Mouse (Mus musculus) hindlimb bud, embryonic 11.5 days (tissue): ENCODE results near the gene Fads2.
"Not testable (repeated sequence)": the region's sequence is repeated elsewhere in the genome, so short reads cannot be mapped to it uniquely, and the experiment has no call there.

Experiments
- DNase-seq: peaks from one replicate; pipeline ENCODE4 v3.0.0-alpha.2; 2012; ENCODE audit warnings: low read depth, low spot score; ENCODE audit errors: extremely low spot score

Fads2 gene

GRCm38 (mm10) chr19:10101341-10102053 is at the start of gene Fads2:
Fads2 (minus strand) TSS chr19:10101746.
- no peak for DNase-seq

DNA sequence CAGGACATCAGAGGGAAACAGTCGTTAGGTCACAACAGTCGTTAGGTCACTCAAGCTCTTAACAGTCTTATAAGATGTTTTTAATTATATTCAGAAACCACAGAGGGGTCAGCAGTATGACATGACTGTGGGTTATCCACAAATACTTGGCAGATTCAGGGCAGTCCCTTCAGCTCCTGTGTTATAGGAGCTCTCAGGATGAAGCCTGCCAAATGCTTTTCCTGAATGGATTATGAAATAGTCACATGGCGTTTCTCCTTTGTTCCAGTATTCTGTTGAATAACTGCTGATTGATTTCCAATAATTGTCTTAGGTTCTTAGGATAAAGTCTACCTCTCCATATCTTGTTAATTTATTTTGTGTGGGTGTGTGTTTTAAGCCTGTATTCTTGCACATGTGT is 47.6 kb upstream of the Fads2 start:
- no peak for DNase-seq

DNA sequence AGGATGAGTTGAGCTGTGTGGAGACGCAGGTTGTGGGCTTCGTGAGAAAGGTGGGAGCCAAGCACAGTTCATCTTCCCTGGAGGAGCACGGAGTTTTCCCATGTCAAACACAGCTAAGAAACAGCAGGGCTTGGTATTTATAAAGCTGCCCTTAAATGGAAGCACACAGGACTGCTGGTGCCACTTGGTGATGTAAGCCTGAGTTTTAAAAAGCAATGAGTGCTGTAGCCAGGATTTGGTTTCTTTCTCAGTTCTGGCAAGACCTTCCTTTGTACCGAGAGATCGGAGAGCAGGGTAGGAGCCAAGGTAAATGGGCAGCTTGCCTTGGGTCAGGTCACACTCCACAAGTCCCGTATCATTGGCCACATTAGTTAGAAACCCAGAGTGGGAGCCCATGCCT is 47.0 kb upstream of the Fads2 start:
- no peak for DNase-seq

DNA sequence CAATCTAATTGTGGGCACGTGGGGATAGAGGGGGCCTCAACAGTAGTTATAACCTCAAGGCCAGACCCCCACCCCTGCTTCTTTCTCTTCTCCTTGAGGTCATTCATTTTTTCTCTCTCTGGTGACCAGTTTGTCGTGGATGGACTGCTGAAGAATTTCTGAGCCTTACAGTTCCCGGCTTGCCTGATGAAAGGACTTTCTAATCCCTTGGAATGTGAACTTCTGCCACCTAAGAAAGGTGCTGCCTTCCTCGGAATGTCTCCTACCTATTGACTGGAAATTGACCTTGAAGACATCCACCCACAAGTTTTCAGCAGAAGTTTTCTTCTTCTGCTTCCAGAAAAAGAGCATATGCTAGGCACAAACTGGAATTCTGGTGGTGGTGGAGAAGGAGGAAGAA is 42.9 kb upstream of the Fads2 start:
- no peak for DNase-seq

GRCm38 (mm10) chr19:10143667-10144066 is 42.1 kb upstream of the Fads2 start:
- no peak for DNase-seq

- DNase-seq: no peak
These were observed 38.2 kb upstream of the Fads2 start for GRCm38 (mm10) chr19:10139736-10140135.

DNA sequence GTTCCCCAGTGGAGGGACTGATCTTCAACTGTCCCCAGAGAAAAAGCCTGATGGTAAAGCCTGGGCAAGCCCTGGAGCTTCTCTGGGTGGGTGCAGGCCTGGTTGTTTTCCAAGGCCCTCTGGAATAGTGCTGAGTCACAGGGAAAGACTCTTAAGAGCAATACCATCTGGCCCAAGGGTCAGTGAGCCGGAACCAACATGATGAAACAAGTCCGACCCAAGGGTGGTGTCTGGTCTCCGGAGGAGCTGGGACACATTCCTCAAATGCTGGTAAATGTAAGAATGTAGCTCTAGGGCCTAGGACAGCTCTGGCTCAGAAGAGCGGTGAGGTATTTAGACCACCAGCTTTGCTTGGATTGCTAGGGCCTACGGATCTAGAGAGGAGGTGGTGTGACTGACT is 35.9 kb upstream of the Fads2 start:
- no peak for DNase-seq

GRCm38 (mm10) chr19:10134692-10135091 is 33.1 kb upstream of the Fads2 start:
- no peak for DNase-seq

- not testable (repeated sequence) for DNase-seq
These were observed 28.0 kb upstream of the Fads2 start for GRCm38 (mm10) chr19:10129547-10129946.

- DNase-seq: no peak
These were observed 25.1 kb upstream of the Fads2 start for GRCm38 (mm10) chr19:10126479-10127250.

DNA sequence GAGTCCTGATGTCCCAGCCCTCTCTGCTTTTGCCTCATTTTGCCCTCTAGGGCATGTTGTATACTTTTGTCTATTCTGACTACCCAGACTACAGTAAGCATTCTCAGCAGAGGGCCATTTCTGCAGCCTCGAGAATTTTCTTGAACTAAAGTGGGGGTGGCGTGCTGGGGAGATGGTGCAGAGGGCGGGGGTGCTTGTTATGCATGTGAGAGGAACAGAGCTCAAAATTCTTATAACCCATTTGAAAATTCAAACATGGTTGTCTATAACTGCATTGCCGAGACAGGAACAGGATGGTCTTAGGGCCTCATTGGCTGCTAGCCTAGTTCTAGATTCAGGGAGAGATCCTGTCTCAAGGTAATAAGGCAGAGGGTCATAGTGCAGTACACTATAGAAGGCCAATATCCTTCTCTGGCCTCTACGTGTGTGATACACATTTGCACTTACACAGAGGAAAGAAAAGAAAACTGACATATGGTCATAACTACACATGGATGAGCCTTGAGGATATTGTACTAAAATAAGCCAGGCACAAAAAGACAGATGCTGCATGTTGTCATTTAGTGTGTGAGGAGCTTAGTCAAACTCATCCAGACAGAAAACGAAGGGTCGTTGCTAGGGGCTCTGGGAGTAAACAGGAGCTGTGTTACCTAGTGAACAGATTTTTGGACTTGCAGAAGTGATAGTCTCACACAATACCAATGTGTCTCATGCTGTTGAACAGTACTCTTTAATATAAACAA is 22.5 kb upstream of the Fads2 start:
- DNase-seq: no peak

DNA sequence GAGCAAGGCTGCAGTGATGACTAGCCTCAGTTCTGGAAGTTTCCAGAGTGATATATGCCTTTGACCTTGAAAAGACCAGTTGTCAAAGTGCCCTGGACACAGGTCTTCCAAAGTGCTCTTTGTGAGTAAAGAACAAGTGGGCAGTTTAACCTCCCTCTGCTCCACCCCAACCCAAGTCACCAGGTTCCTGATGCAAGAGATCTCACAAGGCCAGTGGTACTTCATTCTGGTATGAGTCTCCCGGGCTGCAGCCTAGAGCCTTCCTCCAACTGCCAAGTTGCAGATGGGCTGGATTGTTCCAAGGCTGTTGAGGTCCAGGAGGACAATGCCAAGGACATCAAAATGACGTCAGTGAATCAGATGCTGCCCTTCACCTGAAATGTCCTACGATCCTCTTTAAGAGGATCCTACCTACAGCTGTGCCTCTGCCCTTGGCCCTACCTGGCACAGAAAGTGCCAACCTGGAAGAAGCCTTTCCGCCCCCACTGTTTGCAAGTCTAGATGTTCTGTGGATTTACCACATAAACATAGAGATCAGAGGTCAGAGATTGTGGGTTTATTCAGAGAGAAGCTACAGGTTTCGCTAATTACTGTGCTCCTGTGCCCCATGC is 20.6 kb upstream of the Fads2 start:
- no peak for DNase-seq

DNA sequence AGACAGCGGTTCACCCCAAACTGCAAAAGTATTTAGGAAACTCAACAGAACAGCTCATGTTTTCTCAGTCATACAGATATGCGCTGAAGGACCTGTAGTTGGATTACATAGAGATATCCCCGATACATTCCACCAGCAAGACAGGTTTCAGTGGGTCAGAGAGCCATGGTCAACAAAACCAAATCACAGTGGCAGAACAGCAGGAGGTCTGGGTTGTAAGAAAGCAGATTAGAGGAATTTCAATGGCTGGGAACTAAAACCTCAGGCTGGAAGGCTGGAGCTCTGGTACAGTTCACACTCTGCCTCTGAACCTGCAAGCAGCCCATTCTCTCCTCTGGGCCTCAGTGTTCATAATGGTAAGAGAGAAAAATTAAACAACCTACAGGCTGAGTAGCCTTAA is 15.1 kb upstream of the Fads2 start:
- no peak for DNase-seq

- DNase-seq: no peak
These were observed 14.0 kb upstream of the Fads2 start for GRCm38 (mm10) chr19:10115373-10116158.

DNA sequence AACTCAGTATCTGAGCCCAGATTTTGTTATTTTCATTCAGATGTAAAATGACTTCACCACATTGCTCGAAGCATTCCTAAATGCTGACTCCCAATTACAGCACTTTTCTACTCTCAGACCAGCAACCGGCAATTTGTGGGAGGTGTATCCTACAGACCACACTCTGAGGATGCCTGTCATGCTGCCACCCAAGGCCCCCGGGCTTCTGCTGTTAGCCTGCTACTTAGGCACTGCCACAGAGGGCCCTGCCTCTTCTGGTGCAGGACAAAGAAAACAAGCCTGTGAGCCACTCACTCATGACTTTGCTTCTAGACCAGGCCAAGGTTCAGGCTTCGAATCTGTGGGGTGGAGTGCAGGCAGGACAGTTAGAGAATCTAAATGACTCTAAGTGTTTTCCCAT is 11.4 kb upstream of the Fads2 start:
- DNase-seq: no peak

DNA sequence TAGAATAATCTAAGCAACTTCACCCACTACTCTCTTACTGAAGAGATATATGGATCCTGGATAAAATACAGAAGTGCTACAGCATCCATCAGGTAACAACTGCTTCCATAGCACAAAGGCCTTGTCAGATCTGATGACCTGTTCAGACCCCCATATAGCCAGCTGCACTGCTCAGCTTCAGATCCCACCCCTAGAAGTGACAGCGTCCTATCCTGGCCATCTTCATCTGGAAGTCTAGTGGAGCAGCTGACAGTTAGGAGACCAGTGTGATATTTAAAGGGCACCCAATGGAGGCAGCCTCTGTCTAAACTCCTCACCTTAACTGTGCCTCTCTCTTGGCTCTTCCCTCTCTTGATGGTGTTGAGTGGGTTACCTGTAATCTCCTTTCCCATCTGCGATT is 7.1 kb upstream of the Fads2 start:
- no peak for DNase-seq

DNA sequence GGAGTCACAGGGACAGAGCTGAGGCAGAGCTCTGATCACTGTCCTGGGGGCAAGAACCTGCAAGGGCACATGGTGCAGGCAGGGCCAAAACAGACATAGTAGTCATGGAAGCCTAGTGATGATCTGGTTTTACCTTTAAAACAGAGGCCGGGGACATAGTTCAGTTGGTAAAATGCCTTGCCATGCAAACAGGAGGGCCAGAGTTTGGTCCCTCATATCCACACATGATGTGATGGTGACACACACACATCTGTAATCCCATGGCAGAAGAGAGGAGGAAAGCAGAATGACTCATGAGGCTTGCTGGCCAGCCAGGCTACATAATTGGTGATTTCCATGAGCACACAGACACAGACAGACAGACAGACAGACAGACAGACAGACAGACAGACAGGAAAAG is 6.6 kb upstream of the Fads2 start:
- no peak for DNase-seq

GRCm38 (mm10) chr19:10107051-10107611 is 5.6 kb upstream of the Fads2 start:
- DNase-seq: no peak

DNA sequence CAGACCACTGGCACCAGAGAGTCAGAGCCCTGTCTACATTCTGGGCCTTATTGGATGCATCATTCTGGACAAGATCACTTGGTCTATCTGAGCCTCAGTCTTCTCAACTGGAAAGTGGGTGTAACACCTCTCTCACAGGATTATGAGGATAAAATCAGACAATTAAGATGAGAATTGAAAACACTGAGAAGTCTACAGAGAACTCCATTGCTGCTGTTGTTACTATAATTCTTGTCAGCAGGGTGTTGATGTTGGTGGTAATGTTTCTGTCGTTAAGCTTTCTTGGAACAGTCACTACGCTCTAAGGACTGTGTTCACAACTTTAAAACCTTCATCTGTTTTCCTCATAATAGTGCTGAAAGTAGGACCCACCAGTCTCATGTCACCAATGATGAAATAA is 5.1 kb upstream of the Fads2 start:
- no peak for DNase-seq

GRCm38 (mm10) chr19:10105034-10105493 is 3.5 kb upstream of the Fads2 start:
- no peak for DNase-seq
